Mouse (Mus musculus) heart, adult 10 weeks (tissue): ENCODE measurements around the gene Gm29427. TPM values are rescaled to one million over a fixed set of nuclear protein-coding genes. Genes with fewer than 3 reads are reported as not detected.

Experiments used
- polyA plus RNA-seq: library from polyadenylated mRNA; stranded (reverse); fragments of 350-450 nt; fragmentation: Illumina TruSeq; extraction: RNeasy Lipid Tissue Mini Kit (QIAGEN cat#74804); gene quantifications from one replicate; pipeline ENCODE4 v1.2.3, GENCODE M21; 2014; ENCODE audit warnings: low read depth, low replicate concordance

Gene Gm29427
- polyA plus RNA-seq, result 1.0 TPM

GRCm38 (mm10) chr1:130715561-130716217, at the start of gene Gm29427:
Gene Gm29427, minus strand, starts transcription at chr1:130715799.

GRCm38 (mm10) chr1:130731741-130732337, 16.2 kb upstream of the Gm29427 start, which contains the start of gene AA986860:
Gene AA986860, plus strand, starts transcription at chr1:130731976.

GRCm38 (mm10) chr1:130729153-130729552, 13.6 kb upstream of the Gm29427 start, which contains the start of gene Pfkfb2:
Gene Pfkfb2, minus strand, starts transcription at chr1:130729253.

GRCm38 (mm10) chr1:130717291-130717871, 1.8 kb upstream of the Gm29427 start, which contains the start of gene Yod1:
Gene Yod1, plus strand, starts transcription at chr1:130717327.

GRCm38 (mm10) chr1:130661454-130661853, 54.1 kb downstream of the Gm29427 start, which contains the start of gene C4bp:
Gene C4bp, minus strand, starts transcription at chr1:130661632.

GRCm38 (mm10) chr1:130629521-130629920, 86.1 kb downstream of the Gm29427 start, which contains the start of gene Zp3r:
Gene Zp3r, minus strand, starts transcription at chr1:130629621.

Other genes starting within 250 kb of the Gm29427 start
- not detected for gene Zp3r, start 86.2 kb downstream of the Gm29427 start, polyA plus RNA-seq
- gene C4bp, start 54.2 kb downstream of the Gm29427 start, polyA plus RNA-seq, result 0.29 TPM
- 3.1 TPM for gene Yod1, start 1.5 kb upstream of the Gm29427 start, polyA plus RNA-seq
- gene Pfkfb2, start 13.5 kb upstream of the Gm29427 start, polyA plus RNA-seq, result 90.3 TPM
- gene AA986860, start 16.2 kb upstream of the Gm29427 start, polyA plus RNA-seq, result 0.45 TPM
- gene Fcamr, start 85.1 kb upstream of the Gm29427 start, polyA plus RNA-seq, result 1.8 TPM
- 0.81 TPM for gene Pigr, start 110.9 kb upstream of the Gm29427 start, polyA plus RNA-seq
- 1.2 TPM for gene Fcmr, start 149.9 kb upstream of the Gm29427 start, polyA plus RNA-seq
- not detected for gene Il24, start 171.7 kb upstream of the Gm29427 start, polyA plus RNA-seq
- gene Il20, start 195.7 kb upstream of the Gm29427 start, polyA plus RNA-seq, result not detected
- not detected for gene Il19, start 224.3 kb upstream of the Gm29427 start, polyA plus RNA-seq